Mouse (Mus musculus): ENCODE results near the gene Stat3.

The Stat3 gene

GRCm38 (mm10) chr11:100963647-100964046 lies 24.3 kb upstream of the Stat3 start:
- DNase-seq: peak; percentile 81

DNA sequence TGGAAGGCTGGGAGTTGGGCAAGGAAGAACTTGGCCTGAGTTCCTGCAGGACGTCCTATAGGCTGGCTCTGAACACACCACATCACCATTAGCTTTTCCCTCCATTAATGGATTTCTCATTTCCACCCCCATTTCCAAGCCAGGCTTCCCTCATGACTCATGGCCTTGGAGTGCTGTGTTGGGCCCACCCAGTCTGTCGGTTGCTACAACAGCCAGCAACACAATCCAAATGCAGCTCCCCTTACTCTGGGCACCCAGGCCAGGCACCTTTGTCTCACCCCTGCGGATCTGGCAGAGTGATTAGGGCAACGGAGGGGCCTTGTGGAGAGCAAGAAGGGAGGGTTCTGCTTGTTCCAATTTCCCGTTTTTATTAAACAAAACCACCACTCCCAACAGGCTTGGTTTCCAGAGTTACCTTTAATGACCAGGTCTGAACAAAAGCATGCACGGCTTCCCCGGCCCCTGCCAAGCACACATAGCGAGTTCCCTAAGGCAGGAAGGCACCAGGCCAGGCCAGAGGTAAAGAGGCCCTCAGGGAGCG lies 23.1 kb upstream of the Stat3 start:
- peak; percentile 71 for DNase-seq

DNA sequence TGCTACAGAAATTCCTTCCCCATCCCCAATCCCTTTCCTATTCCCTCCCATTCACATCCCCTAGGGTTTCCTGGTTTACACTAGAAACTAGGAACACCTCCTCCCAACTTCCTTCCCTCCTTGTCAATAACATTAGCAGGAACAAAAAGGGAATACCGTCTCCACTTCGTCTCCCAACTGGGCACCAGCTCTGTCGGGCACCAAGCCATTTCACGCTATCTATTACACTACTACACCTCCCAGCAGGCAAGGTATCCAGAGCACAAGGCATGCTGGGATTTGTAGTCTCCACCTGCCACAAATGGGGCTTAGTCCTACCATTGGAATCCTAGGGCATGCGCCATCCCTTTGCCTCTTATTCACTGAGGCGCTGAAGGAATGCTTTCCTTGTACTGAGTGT lies 21.2 kb upstream of the Stat3 start:
- peak; percentile 95 for DNase-seq

DNA sequence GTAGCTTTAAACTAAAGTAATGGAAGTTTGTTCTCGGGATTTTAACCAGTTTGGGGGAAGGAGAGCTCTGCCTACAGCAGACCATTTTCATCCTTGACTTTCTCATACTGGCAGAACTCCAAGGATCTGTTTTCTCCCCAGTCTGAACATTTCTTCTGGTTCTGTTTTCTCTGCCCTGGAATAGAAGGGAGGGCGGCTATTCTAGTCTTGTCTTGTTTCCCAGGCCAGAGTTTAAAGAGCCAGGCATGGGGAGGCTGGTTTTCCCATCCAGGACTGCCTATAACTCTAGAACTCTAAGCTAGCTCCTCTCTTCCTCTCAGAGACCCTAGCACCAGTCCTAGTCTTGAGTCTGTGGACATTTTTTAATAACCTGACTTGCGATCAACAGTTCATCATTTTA lies 20.5 kb upstream of the Stat3 start:
- peak; percentile 37 for DNase-seq

DNA sequence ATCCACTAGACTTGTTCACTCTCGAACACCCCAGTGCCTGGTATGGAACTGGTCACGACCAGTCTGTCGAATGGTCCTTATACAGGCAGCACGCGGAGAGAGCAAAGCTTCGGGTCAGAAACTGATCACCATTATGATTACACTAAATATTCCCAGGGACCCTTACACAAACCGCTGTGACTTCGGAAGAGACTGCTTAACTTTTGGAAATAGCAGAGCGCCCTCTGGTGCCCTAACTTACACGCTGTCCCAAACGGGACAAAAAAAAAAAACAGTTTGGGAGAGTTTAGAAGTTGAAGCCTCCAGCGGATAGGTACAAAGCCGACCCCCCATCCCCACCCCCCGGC lies 20.1 kb upstream of the Stat3 start:
- peak; percentile 89 for DNase-seq

DNA sequence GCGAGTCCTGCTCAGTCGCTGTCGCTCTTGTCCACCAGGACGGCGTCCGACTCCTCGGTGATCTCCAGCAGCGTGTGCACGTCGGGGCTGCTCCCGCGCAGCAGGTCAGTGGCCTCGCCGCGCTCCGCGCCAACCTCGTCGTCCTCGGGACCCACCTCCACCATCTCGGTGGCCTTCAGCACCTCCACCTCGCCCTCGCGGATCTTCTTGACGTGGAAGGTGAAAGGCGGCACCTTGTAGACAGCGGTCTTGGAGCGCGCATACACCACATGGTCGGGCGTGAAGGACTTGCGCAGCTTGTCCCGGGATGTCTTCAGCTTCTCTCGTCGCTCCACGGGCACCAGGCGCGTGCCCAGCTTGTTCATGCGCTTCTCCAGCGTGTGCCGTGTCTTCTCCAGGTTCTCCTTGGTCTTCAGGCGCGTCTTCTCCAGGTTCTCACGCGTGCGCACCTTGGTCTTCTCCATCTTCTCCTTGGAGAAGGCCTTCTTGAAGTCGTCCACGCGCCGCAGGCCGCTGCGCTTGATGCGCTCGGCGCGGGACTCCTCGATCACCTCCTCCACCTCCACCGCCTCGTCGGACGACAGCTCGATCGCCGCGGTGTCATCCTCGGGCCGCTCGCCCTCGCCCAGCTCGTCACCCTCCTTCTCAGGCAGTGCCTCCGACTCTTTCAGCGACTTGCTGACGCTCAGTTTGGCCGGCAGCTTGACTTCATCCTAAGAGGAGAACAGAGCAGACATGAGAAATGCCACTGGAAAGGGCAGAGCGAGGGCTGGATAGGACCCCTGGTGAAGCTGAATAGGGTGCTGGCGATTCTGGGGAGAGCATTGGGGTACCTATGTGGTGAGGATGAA lies 19.5 kb upstream of the Stat3 start:
- no peak for DNase-seq

DNA sequence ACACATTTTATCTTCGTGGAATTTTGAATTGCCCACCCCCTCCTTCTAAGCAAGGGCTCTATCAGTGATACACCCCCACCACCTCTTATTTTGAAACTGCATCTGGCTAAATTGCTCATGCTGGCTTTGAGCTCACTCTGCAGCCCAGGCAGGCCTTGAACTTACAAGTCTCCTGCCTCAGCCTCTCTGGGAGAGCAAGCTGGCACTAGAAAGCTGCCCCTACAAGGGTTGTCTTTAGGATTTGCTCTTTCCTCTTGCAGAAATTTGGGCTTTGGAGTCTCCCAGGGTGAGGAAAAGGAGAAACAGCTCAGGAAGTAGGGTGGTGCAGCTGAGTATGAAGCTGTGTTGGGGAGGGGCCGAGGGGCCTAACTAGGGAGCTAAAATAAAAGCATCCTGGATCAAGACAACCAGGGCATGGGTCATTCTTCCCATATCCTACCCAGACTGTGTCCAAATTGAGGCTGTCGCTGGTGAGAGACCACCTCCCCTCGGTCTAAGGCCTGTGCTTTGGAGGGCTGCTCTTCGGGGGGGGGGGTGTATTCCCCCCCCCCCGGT lies 18.7 kb upstream of the Stat3 start:
- no peak for DNase-seq

DNA sequence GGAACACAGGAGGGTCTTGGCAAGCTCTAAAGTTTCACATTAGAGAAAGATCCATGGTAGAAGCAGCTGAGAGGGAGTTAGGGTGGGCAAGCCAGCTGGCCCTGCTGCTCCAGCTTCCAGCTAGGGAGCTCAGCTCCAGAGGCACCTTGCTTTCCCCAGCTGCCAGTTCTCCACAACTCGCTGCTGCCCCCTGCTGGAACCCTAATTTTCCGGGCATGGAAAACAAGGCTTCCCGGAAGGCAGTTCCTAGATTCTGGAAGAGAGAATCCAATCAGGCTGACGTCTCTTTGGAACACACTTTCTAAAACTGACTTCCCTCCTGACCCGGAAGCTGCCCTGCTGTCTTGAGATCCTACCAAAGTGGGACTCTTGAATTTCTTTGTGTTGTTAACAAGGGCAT lies 17.9 kb upstream of the Stat3 start:
- DNase-seq: peak; percentile 95

DNA sequence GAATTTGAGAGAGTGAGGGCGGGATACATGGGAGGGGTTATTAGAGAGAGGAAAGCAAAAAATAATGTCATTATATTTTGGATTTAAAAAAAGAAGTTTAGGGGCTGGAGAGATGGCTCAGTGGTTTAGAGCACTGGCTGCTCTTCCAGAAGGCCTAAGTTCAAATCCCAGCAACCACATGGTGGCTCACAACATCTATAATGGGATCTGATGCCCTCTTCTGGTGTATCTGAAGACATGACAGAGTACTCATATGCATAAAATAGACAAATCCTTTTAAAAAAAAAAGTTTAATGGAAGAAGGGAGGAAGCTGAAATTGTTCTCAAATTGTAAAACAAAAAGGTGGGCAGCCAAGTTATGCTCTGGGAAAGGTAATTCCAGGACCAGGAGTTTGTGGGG lies 10.2 kb upstream of the Stat3 start:
- no peak for DNase-seq

DNA sequence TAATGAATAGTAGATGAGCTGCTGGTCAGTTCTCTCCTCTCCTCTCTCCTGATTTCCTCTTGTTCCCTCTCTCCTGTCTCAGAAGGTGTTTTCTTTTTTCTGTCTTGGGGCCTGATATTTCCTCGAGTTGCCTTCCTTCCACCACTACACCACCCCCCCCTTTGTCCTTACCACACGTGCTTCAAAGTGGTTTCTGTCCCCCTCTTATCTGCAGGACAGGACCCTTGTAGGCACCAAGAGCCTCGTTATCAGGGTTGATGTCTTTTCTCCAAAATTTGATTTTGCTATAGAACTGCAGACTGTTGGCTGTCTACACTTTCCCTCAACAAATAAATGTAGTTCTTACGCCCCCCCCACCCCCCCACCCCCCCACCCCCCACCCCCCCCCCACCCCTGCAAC lies 9.0 kb upstream of the Stat3 start:
- DNase-seq: no peak

- DNase-seq: peak; percentile 50
Measured at GRCm38 (mm10) chr11:100947548-100947947, 8.2 kb upstream of the Stat3 start.

GRCm38 (mm10) chr11:100946862-100947261 lies 7.5 kb upstream of the Stat3 start:
- no peak for DNase-seq

- no peak for DNase-seq
Measured at GRCm38 (mm10) chr11:100942388-100942787, 3.0 kb upstream of the Stat3 start.

- DNase-seq: peak; percentile 46
Measured at GRCm38 (mm10) chr11:100938711-100939511, 429 bp downstream of the Stat3 start.

DNA sequence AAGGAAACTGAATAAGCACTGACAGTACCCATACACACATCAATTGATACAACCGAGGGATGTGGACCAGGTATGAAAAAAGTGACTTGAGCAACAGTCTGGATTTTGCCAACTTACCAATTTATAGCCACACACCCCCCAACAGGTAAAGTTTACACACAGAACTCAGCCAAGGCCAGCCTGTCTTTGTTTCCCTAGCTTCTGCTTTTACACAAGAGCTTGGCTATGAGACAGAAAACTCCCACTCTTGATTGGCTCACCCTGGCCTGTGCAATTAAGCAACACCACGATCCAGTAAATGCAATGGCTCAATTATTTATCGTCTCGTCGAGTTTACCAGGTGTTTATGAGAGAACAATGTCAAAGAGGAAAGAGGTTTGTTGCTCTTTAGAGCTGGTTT lies 1.2 kb downstream of the Stat3 start:
- peak; percentile 90 for DNase-seq

GRCm38 (mm10) chr11:100937295-100937694 lies 2.0 kb downstream of the Stat3 start:
- DNase-seq: no peak

DNA sequence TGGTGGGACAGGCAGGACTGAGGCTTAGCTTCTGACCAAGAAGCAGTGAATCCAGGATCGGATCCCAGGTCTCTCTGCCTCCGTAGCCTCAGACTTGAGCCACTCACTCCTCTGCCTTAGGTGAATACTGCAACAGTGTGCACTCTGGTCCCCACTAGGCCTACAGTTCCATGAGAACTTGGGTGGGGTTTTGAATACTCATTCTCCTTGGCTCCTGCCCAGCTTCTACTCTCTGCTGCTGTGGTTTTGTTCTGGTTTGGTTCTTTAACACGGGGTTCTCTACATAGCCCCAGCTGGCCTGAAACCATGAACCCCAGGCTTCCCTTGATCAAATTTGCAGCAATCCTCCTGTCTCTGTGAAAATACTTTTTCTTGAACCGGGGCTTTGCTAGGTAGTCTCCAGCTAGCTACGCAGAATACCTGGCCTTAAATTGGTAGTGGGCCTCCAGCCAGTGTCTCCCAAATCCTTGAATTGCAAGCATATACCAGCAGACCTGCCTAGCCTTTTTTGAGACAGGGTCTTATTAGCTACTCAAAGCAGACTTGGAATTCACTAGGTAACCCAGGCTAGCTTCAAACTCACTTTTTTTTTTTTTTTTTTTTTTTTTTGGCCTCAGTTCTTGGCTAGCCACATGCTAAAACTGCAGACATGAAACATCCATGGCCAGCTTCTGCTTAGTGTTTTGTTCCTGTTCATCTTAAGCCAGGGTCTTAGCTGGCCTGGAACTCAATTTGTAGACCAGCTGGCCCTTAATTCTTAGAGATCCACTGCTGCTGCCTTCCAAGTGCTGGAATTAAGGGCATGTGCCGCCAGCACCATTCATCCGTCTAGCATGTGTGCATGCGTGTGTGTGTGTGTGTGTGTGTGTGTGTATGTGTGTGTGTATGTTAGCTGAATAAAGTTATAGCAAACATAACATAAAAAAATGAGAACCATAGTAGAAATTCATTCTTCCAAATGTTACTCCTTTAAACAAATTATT lies 3.7 kb downstream of the Stat3 start:
- DNase-seq: peak; percentile 75

DNA sequence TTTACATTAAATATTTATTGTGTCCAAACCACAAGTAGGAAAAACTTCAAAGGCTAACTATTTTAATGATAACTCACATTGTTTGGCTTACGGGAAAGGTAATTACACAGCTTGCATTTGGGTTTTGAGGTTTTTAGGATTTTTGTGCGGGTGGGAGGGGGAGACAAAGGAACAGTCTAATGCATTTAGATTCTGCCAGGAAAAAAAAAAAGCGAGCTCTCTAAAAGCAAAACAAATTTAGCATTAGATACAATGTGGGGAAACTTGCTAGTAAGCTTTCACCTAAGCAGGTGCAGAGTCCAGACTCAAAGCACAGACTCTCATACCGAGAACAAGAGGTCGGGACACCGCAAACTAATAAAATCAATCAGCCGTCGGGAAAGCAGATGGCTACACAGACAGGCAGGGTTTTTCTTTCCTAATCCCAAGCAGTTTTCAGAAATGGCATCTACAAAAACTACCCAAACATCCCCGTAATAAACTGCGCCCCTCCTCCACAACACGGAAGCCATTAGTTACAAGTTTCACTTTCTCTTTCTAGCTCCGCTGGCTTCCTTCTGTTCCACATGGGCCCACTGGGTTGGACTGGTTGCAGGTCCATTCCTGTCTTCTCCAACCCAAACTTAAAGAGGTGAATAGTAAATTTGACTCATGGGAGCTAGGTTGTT lies 8.0 kb downstream of the Stat3 start:
- DNase-seq: peak; percentile 76

GRCm38 (mm10) chr11:100930611-100931010 lies 8.7 kb downstream of the Stat3 start:
- no peak for DNase-seq

DNA sequence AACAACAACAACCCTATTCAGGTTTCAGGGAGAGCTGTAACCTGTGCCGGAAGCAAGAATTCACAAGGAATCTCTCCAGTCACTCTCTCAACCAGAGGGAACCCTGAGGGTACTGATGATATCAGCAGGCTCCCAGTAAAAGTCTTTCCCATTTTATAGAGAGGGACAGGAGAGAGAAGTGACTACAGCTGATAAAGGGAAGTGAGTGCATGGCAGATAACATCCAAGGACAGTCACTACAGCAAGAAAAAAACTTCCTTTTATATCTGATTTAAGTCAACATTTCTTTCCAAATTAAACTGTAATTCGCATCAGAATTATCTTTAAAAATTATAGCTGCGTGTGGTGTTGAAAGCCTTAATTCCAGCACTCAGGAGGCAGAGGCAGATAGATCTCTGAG lies 12.0 kb downstream of the Stat3 start:
- DNase-seq: no peak

DNA sequence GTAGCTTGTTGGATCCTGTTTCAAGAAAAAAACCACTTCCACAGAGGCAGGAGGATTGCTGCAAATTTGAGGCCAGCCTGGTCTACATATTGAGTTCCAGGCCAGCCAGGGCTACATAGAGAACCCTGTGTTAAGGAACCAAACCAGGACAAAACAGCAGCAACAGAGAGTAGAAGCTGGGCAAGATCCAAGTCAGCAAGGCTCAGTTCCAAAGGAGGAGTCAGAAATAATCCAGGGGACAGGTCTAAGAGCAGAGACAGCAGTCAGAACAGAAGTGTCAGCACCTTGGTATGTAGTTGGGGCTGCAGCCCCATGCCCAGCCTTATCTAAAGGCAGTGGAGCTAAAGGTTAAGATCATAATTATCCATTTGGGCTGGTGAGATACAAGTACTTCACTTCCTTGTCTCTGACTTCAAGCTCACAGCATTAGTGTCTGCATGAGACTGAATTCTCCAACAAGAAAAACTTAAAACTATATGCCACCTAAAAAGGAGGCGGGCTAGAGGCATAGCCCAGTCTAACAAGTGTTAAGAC lies 14.9 kb downstream of the Stat3 start:
- no peak for DNase-seq
